Mouse (Mus musculus): ENCODE measurements around the gene Cntrob. TPM values are rescaled to one million over a fixed set of nuclear protein-coding genes. Genes with fewer than 3 reads are reported as not detected.
A peak's percentile ranks its signal among the peaks of the same experiment; 100 is the strongest.

Gene Cntrob
- total and polyA plus RNA-seq, 3 experiments: 16.5 to 38.3 TPM; not detected in 1

- no peak overlapping the region for H3K27ac ChIP-seq (ENCODE audit: control insufficient read depth, low read depth, low read length)
- DNase-seq (ENCODE audit: low read depth, low spot score): no peak
- H3K4me3 ChIP-seq (ENCODE audit: control insufficient read depth in 1 of 2, insufficient read depth in 1 of 2, low read depth in 2 of 2, low read length in 2 of 2): no peak overlapping the region
- peaks cover 2 to 4% of the 10 kb centered on the region in 2 experiments; a peak in 3 of 4 replicates for H3K27me3 ChIP-seq (ENCODE audit: control insufficient read depth in 1 of 2, insufficient read depth in 2 of 2, low read length in 2 of 2)
- no peaks in the 10 kb centered on the region for H3K4me1 ChIP-seq (ENCODE audit: control insufficient read depth in 1 of 2, insufficient read depth in 2 of 2, low read length in 2 of 2)
- H3K9ac ChIP-seq (ENCODE audit: control insufficient read depth, low read depth, low read length, poor library complexity, severe bottlenecking): no peak overlapping the region
- H3K79me2 ChIP-seq (ENCODE audit: control insufficient read depth, insufficient read depth, low read length, poor library complexity): no peaks in the 10 kb centered on the region
- no peaks in the 10 kb centered on the region for H3K9me3 ChIP-seq (replicated peaks; ENCODE audit: insufficient read depth, low read length)
- no peak for TF ChIP-seq GABPA (IDR thresholded peaks at IDR 0.05; ENCODE audit: low read depth, low read length)
- no peak for TF ChIP-seq MYB (IDR thresholded peaks at IDR 0.05; ENCODE audit: low read depth, low read length)
- no peak for TF ChIP-seq POLR2A (IDR thresholded peaks at IDR 0.05; ENCODE audit: control insufficient read depth in 1 of 2, insufficient read depth in 1 of 2, low read depth in 1 of 2, low read length in 2 of 2, poor library complexity in 1 of 2)
- no peak for TF ChIP-seq RAD21 (IDR thresholded peaks at IDR 0.05; ENCODE audit: low read depth, low read length)
- TF ChIP-seq MYC (IDR thresholded peaks at IDR 0.05; ENCODE audit: low read depth, low read length): no peak
- no peak for TF ChIP-seq ZNF384 (IDR thresholded peaks at IDR 0.05; ENCODE audit: low read depth, low read length)
- TF ChIP-seq MAX (IDR thresholded peaks at IDR 0.05; ENCODE audit: low read length): no peak
- no peak for TF ChIP-seq HCFC1 (IDR thresholded peaks at IDR 0.05; ENCODE audit: low read depth, low read length)
- TF ChIP-seq POLR2AphosphoS5 (IDR thresholded peaks at IDR 0.05; ENCODE audit: borderline replicate concordance, low read depth, low read length): no peak
- H3K36me3 ChIP-seq (ENCODE audit: control insufficient read depth in 1 of 2, insufficient read depth in 2 of 2, low read length in 2 of 2): no peaks in the 10 kb centered on the region; a peak in 1 of 4 replicates
These were observed 55.5 kb downstream of the Cntrob start for GRCm38 (mm10) chr11:69268100-69268499.

GRCm38 (mm10) chr11:69267341-69267740 is 56.2 kb downstream of the Cntrob start:
- no peak overlapping the region for H3K4me3 ChIP-seq (ENCODE audit: control insufficient read depth in 1 of 2, insufficient read depth in 1 of 2, low read depth in 2 of 2, low read length in 2 of 2)
- H3K79me2 ChIP-seq (ENCODE audit: control insufficient read depth, insufficient read depth, low read length, poor library complexity): no peaks in the 10 kb centered on the region
- TF ChIP-seq CTCF (IDR thresholded peaks at IDR 0.05 in 2 of 3, conservative IDR thresholded peaks at IDR 0.05 in 1 of 3; ENCODE audit: control insufficient read depth in 1 of 3, insufficient read depth in 1 of 3, low read depth in 2 of 3, low read length in 3 of 3, poor library complexity in 1 of 3, severe bottlenecking in 1 of 3): peak; percentile 49 to 84 (median 64)
- TF ChIP-seq GABPA (IDR thresholded peaks at IDR 0.05; ENCODE audit: low read depth, low read length): no peak
- no peak for TF ChIP-seq USF2 (IDR thresholded peaks at IDR 0.05; ENCODE audit: borderline replicate concordance in 1 of 2, insufficient read depth in 1 of 2, low read depth in 1 of 2, low read length in 2 of 2)
- peak; percentile 92 for TF ChIP-seq RAD21 (IDR thresholded peaks at IDR 0.05; ENCODE audit: low read depth, low read length)
- peak; percentile 80 for TF ChIP-seq SMC3 (IDR thresholded peaks at IDR 0.05; ENCODE audit: low read depth, low read length)
- peak; percentile 73 for TF ChIP-seq ZC3H11A (IDR thresholded peaks at IDR 0.05; ENCODE audit: low read depth, low read length)
- peak; percentile 79 for TF ChIP-seq ZNF384 (IDR thresholded peaks at IDR 0.05; ENCODE audit: low read depth, low read length)
- no peaks in the 10 kb centered on the region for H3K9me3 ChIP-seq (replicated peaks; ENCODE audit: insufficient read depth, low read length)
- H3K4me1 ChIP-seq (ENCODE audit: control insufficient read depth in 1 of 2, insufficient read depth in 2 of 2, low read length in 2 of 2): no peaks in the 10 kb centered on the region
- peak; percentile 74 for DNase-seq (ENCODE audit: low read depth, low spot score)
- no peaks in the 10 kb centered on the region for H3K36me3 ChIP-seq (ENCODE audit: control insufficient read depth in 1 of 2, insufficient read depth in 2 of 2, low read length in 2 of 2)
- H3K27me3 ChIP-seq (ENCODE audit: control insufficient read depth in 1 of 2, insufficient read depth in 2 of 2, low read length in 2 of 2): peaks cover 2 to 10% of the 10 kb centered on the region in 2 experiments
- H3K27ac ChIP-seq (ENCODE audit: control insufficient read depth, low read depth, low read length): no peak overlapping the region
- H3K9ac ChIP-seq (ENCODE audit: control insufficient read depth, low read depth, low read length, poor library complexity, severe bottlenecking): no peak overlapping the region

GRCm38 (mm10) chr11:69266253-69266652 is 57.3 kb downstream of the Cntrob start:
- no peaks in the 10 kb centered on the region for H3K9me3 ChIP-seq (replicated peaks; ENCODE audit: insufficient read depth, low read length)
- peak; percentile 70 for DNase-seq (ENCODE audit: low read depth, low spot score)
- no peaks in the 10 kb centered on the region for H3K79me2 ChIP-seq (ENCODE audit: control insufficient read depth, insufficient read depth, low read length, poor library complexity)
- no peak overlapping the region for H3K4me3 ChIP-seq (ENCODE audit: control insufficient read depth in 1 of 2, insufficient read depth in 1 of 2, low read depth in 2 of 2, low read length in 2 of 2)
- TF ChIP-seq USF1 (IDR thresholded peaks at IDR 0.05; ENCODE audit: low read depth, low read length) (peak; percentile 65), TBP (IDR thresholded peaks at IDR 0.05; ENCODE audit: low read depth, low read length) (no peak), CHD1 (IDR thresholded peaks at IDR 0.05; ENCODE audit: low read depth, low read length) (no peak), GATA1 (IDR thresholded peaks at IDR 0.05; ENCODE audit: low read depth, low read length) (0 out of 2 replicates have a peak, but pooled peaks have one; percentile 20), MAX (IDR thresholded peaks at IDR 0.05; ENCODE audit: low read length) (no peak; the same call in 1 of the 2 replicates), MEF2A (IDR thresholded peaks at IDR 0.05; ENCODE audit: extremely low read depth, insufficient replicate concordance, low read depth, low read length, poor library complexity, severe bottlenecking) (no peak), SMC3 (IDR thresholded peaks at IDR 0.05; ENCODE audit: low read depth, low read length) (no peak), JUND (IDR thresholded peaks at IDR 0.05; ENCODE audit: low read depth, low read length) (no peak), KAT2A (conservative IDR thresholded peaks at IDR 0.05; ENCODE audit: low read depth, low read length) (no peak), SIN3A (IDR thresholded peaks at IDR 0.05; ENCODE audit: low read length) (no peak), POLR2AphosphoS5 (IDR thresholded peaks at IDR 0.05; ENCODE audit: borderline replicate concordance, low read depth, low read length) (no peak), CHD2 (IDR thresholded peaks at IDR 0.05; ENCODE audit: low read length) (no peak), USF2 (IDR thresholded peaks at IDR 0.05; ENCODE audit: borderline replicate concordance in 1 of 2, insufficient read depth in 1 of 2, low read depth in 1 of 2, low read length in 2 of 2) (no peak), UBTF (IDR thresholded peaks at IDR 0.05; ENCODE audit: borderline replicate concordance, insufficient read depth, low read depth, low read length) (no peak), MXI1 (IDR thresholded peaks at IDR 0.05; ENCODE audit: low read depth, low read length) (peak; percentile 54; the same call in 1 of the 2 replicates)
- no peak overlapping the region for H3K9ac ChIP-seq (ENCODE audit: control insufficient read depth, low read depth, low read length, poor library complexity, severe bottlenecking)
- H3K27me3 ChIP-seq (ENCODE audit: control insufficient read depth in 1 of 2, insufficient read depth in 2 of 2, low read length in 2 of 2): peaks cover 2 to 11% of the 10 kb centered on the region in 2 experiments
- no peak overlapping the region for H3K27ac ChIP-seq (ENCODE audit: control insufficient read depth, low read depth, low read length)
- H3K36me3 ChIP-seq (ENCODE audit: control insufficient read depth in 1 of 2, insufficient read depth in 2 of 2, low read length in 2 of 2): no peaks in the 10 kb centered on the region
- H3K4me1 ChIP-seq (ENCODE audit: control insufficient read depth in 1 of 2, insufficient read depth in 2 of 2, low read length in 2 of 2): no peaks in the 10 kb centered on the region

Data from MEL (cell line).